In the genomic region with DNA sequence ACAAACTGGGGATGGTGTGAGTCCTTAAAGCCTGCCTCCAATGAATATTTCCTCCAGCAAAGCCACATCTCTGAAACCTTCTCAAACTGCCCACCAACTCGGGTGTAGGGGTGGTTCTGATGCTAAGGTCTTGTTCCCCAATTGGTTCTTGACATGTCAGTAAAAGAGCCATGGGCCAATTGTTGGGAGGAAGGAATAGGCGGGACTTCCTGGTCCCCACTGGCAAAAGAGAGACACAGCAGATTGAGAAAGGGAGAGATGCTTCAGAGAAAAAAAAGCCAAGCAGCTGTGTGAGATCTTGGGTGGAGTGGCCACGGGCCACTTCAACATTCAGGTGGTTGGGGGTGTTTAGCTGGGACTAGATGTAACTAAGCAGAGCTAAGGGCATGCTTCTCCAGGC, we compare ENCODE assay signal across 11 mouse cellular contexts. TPM values are rescaled to one million over a fixed set of nuclear protein-coding genes. Genes with fewer than 3 reads are reported as not detected.
A peak's percentile ranks its signal among the peaks of the same experiment; 100 is the strongest.
DNase-seq lines count a peak whose midpoint lies in the region; ATAC-seq and TF ChIP-seq lines count a peak whose summit lies in the region.
"Had no signal": no experiment of that assay in that cellular context is flagged by ENCODE, and none has a peak within 500 bp of the region (broad histone marks: within the 10 kb centered on the region; RNA-seq: fewer than 3 reads in every experiment).

No protein-coding gene starts in this region.

- no peak for TF ChIP-seq CTCF in left cerebral cortex, adult 2 months (IDR thresholded peaks at IDR 0.05)

- intact Hi-C loops in left cerebral cortex, adult 2 months (cut with DNase I), result no loop called here

- 26% methylated on average over 3 of the region's 3 CpGs for WGBS in hindbrain, embryonic 12.5 days
- WGBS in midbrain, embryonic 16.5 days, result 23% methylated on average over 3 of the region's 3 CpGs

- H3K4me3 ChIP-seq in left cerebral cortex, adult 2 months, result peak overlapping the region; percentile 22
- peak overlapping the region; percentile 37 to 55; a peak in 3 of 4 replicates for H3K4me3 ChIP-seq in ES-E14 (ENCODE audit: insufficient read depth in 1 of 2, low read depth in 1 of 2, low read length in 2 of 2, poor library complexity in 1 of 2, severe bottlenecking in 1 of 2)
- no peak overlapping the region for H3K4me3 ChIP-seq in hindbrain, embryonic 12.5 days
- no peak overlapping the region for H3K4me3 ChIP-seq in midbrain, embryonic 16.5 days (ENCODE audit: low read depth, low read length)
- H3K4me3 ChIP-seq: liver, embryonic 12.5 days had no signal

- H3K4me1 ChIP-seq in ES-E14 (ENCODE audit: control insufficient read depth in 2 of 2, insufficient read depth in 2 of 2, low read length in 2 of 2, poor library complexity in 1 of 2), result peaks cover 0 to 12% of the 10 kb centered on the region in 2 experiments; a peak in 1 of 4 replicates
- H3K4me1 ChIP-seq in hindbrain, embryonic 12.5 days, result peaks cover 22% of the 10 kb centered on the region
- peaks cover 7% of the 10 kb centered on the region for H3K4me1 ChIP-seq in midbrain, embryonic 16.5 days (ENCODE audit: control insufficient read depth, insufficient read depth, low read length)

- H3K4me2 ChIP-seq in hindbrain, embryonic 12.5 days (replicated peaks), result 0 out of 2 replicates have a peak overlapping the region, but pooled peaks have one; percentile 25
- H3K4me2 ChIP-seq in midbrain, embryonic 16.5 days (ENCODE audit: low read length), result peak overlapping the region; percentile 37
- H3K4me2 ChIP-seq: liver, embryonic 12.5 days had no signal

- H3K36me3 ChIP-seq in ES-E14 (ENCODE audit: control insufficient read depth, insufficient read depth, low read length, poor library complexity, severe bottlenecking), result no peaks in the 10 kb centered on the region
- H3K36me3 ChIP-seq in hindbrain, embryonic 12.5 days, result peaks cover 17% of the 10 kb centered on the region
- H3K36me3 ChIP-seq in midbrain, embryonic 16.5 days (ENCODE audit: control insufficient read depth, insufficient read depth, low read length), result peaks cover 7% of the 10 kb centered on the region
- H3K36me3 ChIP-seq: liver, embryonic 12.5 days had no signal

- ATAC-seq in hindbrain, embryonic 12.5 days (ENCODE audit: low FRiP score), result no peak
- no peak for ATAC-seq in midbrain, embryonic 16.5 days
- ATAC-seq: liver, embryonic 12.5 days had no signal

- no peak overlapping the region for H3K27ac ChIP-seq in left cerebral cortex, adult 2 months
- H3K27ac ChIP-seq in ES-E14 (ENCODE audit: insufficient read depth, low read depth, low read length, poor library complexity, severe bottlenecking), result no peak overlapping the region
- peak overlapping the region; percentile 12; the same call in 1 of the 2 replicates for H3K27ac ChIP-seq in hindbrain, embryonic 12.5 days
- no peak overlapping the region; the same call in 1 of the 2 replicates for H3K27ac ChIP-seq in midbrain, embryonic 16.5 days (ENCODE audit: low read length)
- H3K27ac ChIP-seq: liver, embryonic 12.5 days had no signal

- H3K9me3 ChIP-seq in ES-E14 (ENCODE audit: control insufficient read depth, insufficient read depth, low read depth, low read length), result no peaks in the 10 kb centered on the region
- no peaks in the 10 kb centered on the region; the same call in 1 of the 2 replicates for H3K9me3 ChIP-seq in hindbrain, embryonic 12.5 days (replicated peaks)
- H3K9me3 ChIP-seq in midbrain, embryonic 16.5 days (replicated peaks; ENCODE audit: control insufficient read depth, low read length, poor library complexity, severe bottlenecking), result no peaks in the 10 kb centered on the region
- H3K9me3 ChIP-seq: liver, embryonic 12.5 days had no signal

- H3K27me3 ChIP-seq in hindbrain, embryonic 12.5 days, result no peaks in the 10 kb centered on the region
- H3K27me3 ChIP-seq in midbrain, embryonic 16.5 days (ENCODE audit: control insufficient read depth, insufficient read depth, low read depth, low read length), result no peaks in the 10 kb centered on the region

- in situ Hi-C loops in ES-E14 (cut with MboI; ENCODE audit: low sequenced_read_pairs in 2 of 2, unreplicated experiment in 2 of 2), result no loop called here

- peak in 1 of 2 experiments; percentile 34 for DNase-seq in left cerebral cortex, adult 2 months (ENCODE audit: extremely low spot score in 1 of 2, low spot score in 2 of 2)
- no peak for DNase-seq in left cerebral cortex, adult 8-10 months (ENCODE audit: low spot score in 2 of 2)
- no peak for DNase-seq in ES-E14 (ENCODE audit: low read depth, low spot score)
- DNase-seq in kidney, adult 11 months, result no peak
- DNase-seq in heart, adult 9 months (ENCODE audit: low spot score in 2 of 2), result no peak
- DNase-seq in frontal cortex, postnatal 14 days (ENCODE audit: low spot score in 2 of 2), result no peak
- DNase-seq: gastrocnemius, postnatal 25 days; heart, postnatal 10 days had no signal

- H3K9ac ChIP-seq in ES-E14 (ENCODE audit: insufficient read depth, low read depth, low read length, poor library complexity, severe bottlenecking), result peak overlapping the region; percentile 45; the same call in 1 of the 2 replicates
- no peak overlapping the region for H3K9ac ChIP-seq in hindbrain, embryonic 12.5 days
- no peak overlapping the region for H3K9ac ChIP-seq in midbrain, embryonic 16.5 days (ENCODE audit: low read depth, low read length)
- H3K9ac ChIP-seq: liver, embryonic 12.5 days had no signal

TF ChIP-seq in ES-E14, 5 proteins besides CTCF, POLR2A, EP300 and RAD21:
- TF ChIP-seq CHD2 (IDR thresholded peaks at IDR 0.05; ENCODE audit: low read depth, low read length), result peak; percentile 73
- TF ChIP-seq ZC3H11A (IDR thresholded peaks at IDR 0.05; ENCODE audit: borderline replicate concordance, low read depth, low read length), result no peak

RNA-seq across cellular contexts. Expression of gene Zfp663, which starts 2.5 kb away (rescaled TPM):
- total RNA-seq in left cerebral cortex, adult 2 months (2021), result not detected
- total RNA-seq in left cerebral cortex, adult 8-10 months (2022), result under 1 TPM in 1 of 4 experiments, not detected in 3; 0.11 TPM
- total RNA-seq in ES-E14 (2012; rRNA removed), result 0.37 TPM in 1 of 2 replicates, not detected in the other
- polyA plus RNA-seq in hindbrain, embryonic 12.5 days (2016; fragmentation: Nextera tagmentation; extraction: Ambion mirVana), result 5.5 and 6.6 TPM in 2 replicates
- polyA plus RNA-seq in midbrain, embryonic 16.5 days (2015; fragmentation: Nextera tagmentation; extraction: Ambion mirVana), result 7.3 and 9.1 TPM in 2 replicates
- total RNA-seq: gastrocnemius, postnatal 25 days; heart, postnatal 10 days had no signal

RNA-seq across cellular contexts. Expression of gene Zfp334, which starts 17.0 kb away (rescaled TPM):
- total RNA-seq in left cerebral cortex, adult 2 months (2021), result 10 to 100 TPM; 15.4 to 18.2 TPM
- total RNA-seq in left cerebral cortex, adult 8-10 months (2022), result 10 to 100 TPM; 14.1 to 15.7 (median 15.3) TPM
- 4.5 and 6.5 TPM in 2 replicates for total RNA-seq in ES-E14 (2012; rRNA removed)
- 20.0 and 21.1 TPM in 2 replicates for polyA plus RNA-seq in hindbrain, embryonic 12.5 days (2016; fragmentation: Nextera tagmentation; extraction: Ambion mirVana)
- polyA plus RNA-seq in midbrain, embryonic 16.5 days (2015; fragmentation: Nextera tagmentation; extraction: Ambion mirVana), result 9.5 and 9.7 TPM in 2 replicates

RNA-seq across cellular contexts. Expression of gene Ocstamp, which starts 29.1 kb away (rescaled TPM):
- not detected for total RNA-seq in left cerebral cortex, adult 2 months (2021)
- total RNA-seq in left cerebral cortex, adult 8-10 months (2022), result not detected
- 0.13 and 0.58 TPM in 2 replicates for total RNA-seq in ES-E14 (2012; rRNA removed)
- 0.05 TPM in 1 of 2 replicates, not detected in the other for polyA plus RNA-seq in hindbrain, embryonic 12.5 days (2016; fragmentation: Nextera tagmentation; extraction: Ambion mirVana)
- polyA plus RNA-seq in midbrain, embryonic 16.5 days (2015; fragmentation: Nextera tagmentation; extraction: Ambion mirVana), result 0.08 TPM in 1 of 2 replicates, not detected in the other
- total RNA-seq: heart, postnatal 10 days had no signal

RNA-seq across cellular contexts. Expression of gene Elmo2, which starts 44.8 kb away (rescaled TPM):
- 100 to 1,000 TPM; 164 to 173 TPM for total RNA-seq in left cerebral cortex, adult 2 months (2021)
- total RNA-seq in left cerebral cortex, adult 8-10 months (2022), result 100 to 1,000 TPM; 127 to 150 (median 134) TPM
- total RNA-seq in ES-E14 (2012; rRNA removed), result 21.1 and 21.7 TPM in 2 replicates
- 88.8 TPM in 2 replicates for polyA plus RNA-seq in hindbrain, embryonic 12.5 days (2016; fragmentation: Nextera tagmentation; extraction: Ambion mirVana)
- polyA plus RNA-seq in midbrain, embryonic 16.5 days (2015; fragmentation: Nextera tagmentation; extraction: Ambion mirVana), result 108 and 112 TPM in 2 replicates

Comparison
In these comparisons a context has a peak if more than half of its experiments do, and no peak if none do; other contexts are left out.
1. H3K4me3 ChIP-seq: peak in left cerebral cortex, adult 2 months (single experiment) and ES-E14 (2 of 2); none in hindbrain, embryonic 12.5 days (single experiment) and midbrain, embryonic 16.5 days (single experiment).